Mouse (Mus musculus): ENCODE measurements around the gene Fam71e2. TPM values are rescaled to one million over a fixed set of nuclear protein-coding genes. Genes with fewer than 3 reads are reported as not detected.

Gene Fam71e2
- polyA plus RNA-seq, 1 experiment from 2014 or later = not detected

Other genes with a start within 250 kb of the Fam71e2 start
- 1.5 and 2.0 TPM in 2 replicates for gene Tnni3, start 247.1 kb downstream of the Fam71e2 start, polyA plus RNA-seq (2014; fragmentation: Nextera tagmentation; extraction: Ambion mirVana)
- 0.58 and 1.4 TPM in 2 replicates for gene Dnaaf3, start 238.8 kb downstream of the Fam71e2 start, polyA plus RNA-seq (2014; fragmentation: Nextera tagmentation; extraction: Ambion mirVana)
- 106 and 143 TPM in 2 replicates for gene Syt5, start 223.8 kb downstream of the Fam71e2 start, polyA plus RNA-seq (2014; fragmentation: Nextera tagmentation; extraction: Ambion mirVana)
- gene Ptprh, start 167.3 kb downstream of the Fam71e2 start, polyA plus RNA-seq (2014; fragmentation: Nextera tagmentation; extraction: Ambion mirVana) = 0.09 and 0.13 TPM in 2 replicates
- 3.2 and 3.7 TPM in 2 replicates for gene Tmem86b, start 139.9 kb downstream of the Fam71e2 start, polyA plus RNA-seq (2014; fragmentation: Nextera tagmentation; extraction: Ambion mirVana)
- 8.7 and 11.2 TPM in 2 replicates for gene Ppp6r1, start 112.3 kb downstream of the Fam71e2 start, polyA plus RNA-seq (2014; fragmentation: Nextera tagmentation; extraction: Ambion mirVana)
- 136 and 169 TPM in 2 replicates for gene Hspbp1, start 86.2 kb downstream of the Fam71e2 start, polyA plus RNA-seq (2014; fragmentation: Nextera tagmentation; extraction: Ambion mirVana)
- gene Brsk1, start 80.7 kb downstream of the Fam71e2 start, polyA plus RNA-seq (2014; fragmentation: Nextera tagmentation; extraction: Ambion mirVana) = 10.0 and 10.8 TPM in 2 replicates
- 0.12 and 0.42 TPM in 2 replicates for gene Tmem150b, start 46.1 kb downstream of the Fam71e2 start, polyA plus RNA-seq (2014; fragmentation: Nextera tagmentation; extraction: Ambion mirVana)
- 56.2 and 67.0 TPM in 2 replicates for gene Kmt5c, start 31.2 kb downstream of the Fam71e2 start, polyA plus RNA-seq (2014; fragmentation: Nextera tagmentation; extraction: Ambion mirVana)
- 10.2 and 13.0 TPM in 2 replicates for gene Cox6b2, start 18.2 kb downstream of the Fam71e2 start, polyA plus RNA-seq (2014; fragmentation: Nextera tagmentation; extraction: Ambion mirVana)
- gene Il11, start 11.6 kb upstream of the Fam71e2 start, polyA plus RNA-seq (2014; fragmentation: Nextera tagmentation; extraction: Ambion mirVana) = 0.17 and 0.43 TPM in 2 replicates
- gene Tmem190, start 11.6 kb upstream of the Fam71e2 start, polyA plus RNA-seq (2014; fragmentation: Nextera tagmentation; extraction: Ambion mirVana) = not detected in 2 replicates
- gene Tmem238, start 18.4 kb upstream of the Fam71e2 start, polyA plus RNA-seq (2014; fragmentation: Nextera tagmentation; extraction: Ambion mirVana) = 2.7 and 3.5 TPM in 2 replicates
- gene Rpl28, start 21.6 kb upstream of the Fam71e2 start, polyA plus RNA-seq (2014; fragmentation: Nextera tagmentation; extraction: Ambion mirVana) = 149 and 188 TPM in 2 replicates
- 290 and 338 TPM in 2 replicates for gene Ube2s, start 41.3 kb upstream of the Fam71e2 start, polyA plus RNA-seq (2014; fragmentation: Nextera tagmentation; extraction: Ambion mirVana)
- gene Shisa7, start 73.4 kb upstream of the Fam71e2 start, polyA plus RNA-seq (2014; fragmentation: Nextera tagmentation; extraction: Ambion mirVana) = 14.0 and 19.4 TPM in 2 replicates
- gene Isoc2b, start 99.0 kb upstream of the Fam71e2 start, polyA plus RNA-seq (2014; fragmentation: Nextera tagmentation; extraction: Ambion mirVana) = 3.5 and 6.6 TPM in 2 replicates
- 0.43 and 0.54 TPM in 2 replicates for gene Isoc2a, start 105.9 kb upstream of the Fam71e2 start, polyA plus RNA-seq (2014; fragmentation: Nextera tagmentation; extraction: Ambion mirVana)
- gene Gm36210, start 135.2 kb upstream of the Fam71e2 start, polyA plus RNA-seq (2014; fragmentation: Nextera tagmentation; extraction: Ambion mirVana) = 0.55 TPM in 1 of 2 replicates, not detected in the other
- gene Zfp628, start 143.9 kb upstream of the Fam71e2 start, polyA plus RNA-seq (2014; fragmentation: Nextera tagmentation; extraction: Ambion mirVana) = 4.6 and 5.1 TPM in 2 replicates
- 24.0 and 28.9 TPM in 2 replicates for gene Nat14, start 150.7 kb upstream of the Fam71e2 start, polyA plus RNA-seq (2014; fragmentation: Nextera tagmentation; extraction: Ambion mirVana)
- 0.12 and 0.84 TPM in 2 replicates for gene Ssc5d, start 154.5 kb upstream of the Fam71e2 start, polyA plus RNA-seq (2014; fragmentation: Nextera tagmentation; extraction: Ambion mirVana)
- not detected in 2 replicates for gene Sbk2, start 193.1 kb upstream of the Fam71e2 start, polyA plus RNA-seq (2014; fragmentation: Nextera tagmentation; extraction: Ambion mirVana)
- 0.59 and 0.89 TPM in 2 replicates for gene Sbk3, start 199.9 kb upstream of the Fam71e2 start, polyA plus RNA-seq (2014; fragmentation: Nextera tagmentation; extraction: Ambion mirVana)
- 69.3 and 76.5 TPM in 2 replicates for gene Zfp579, start 224.9 kb upstream of the Fam71e2 start, polyA plus RNA-seq (2014; fragmentation: Nextera tagmentation; extraction: Ambion mirVana)
- gene Zfp524, start 243.1 kb upstream of the Fam71e2 start, polyA plus RNA-seq (2014; fragmentation: Nextera tagmentation; extraction: Ambion mirVana) = 8.4 and 9.4 TPM in 2 replicates
- gene Fiz1, start 243.4 kb upstream of the Fam71e2 start, polyA plus RNA-seq (2014; fragmentation: Nextera tagmentation; extraction: Ambion mirVana) = 36.2 and 38.0 TPM in 2 replicates
- 1.3 TPM in 1 of 2 replicates, not detected in the other for gene Gm44973, start 244.2 kb upstream of the Fam71e2 start, polyA plus RNA-seq (2014; fragmentation: Nextera tagmentation; extraction: Ambion mirVana)
- gene Zfp865, start 249.1 kb upstream of the Fam71e2 start, polyA plus RNA-seq (2014; fragmentation: Nextera tagmentation; extraction: Ambion mirVana) = 6.8 and 8.3 TPM in 2 replicates
- 47.0 and 63.6 TPM in 2 replicates for gene Ccdc106, start 249.3 kb upstream of the Fam71e2 start, polyA plus RNA-seq (2014; fragmentation: Nextera tagmentation; extraction: Ambion mirVana)